Mouse (Mus musculus) lung, postnatal 0 days (tissue): ENCODE results near the gene Ak9.

Experiments
- CTCF ChIP-seq: IDR thresholded peaks from 2 replicates; pipeline ENCODE4 v1.5.1; 2016; ENCODE audit warnings: antibody characterized with exemption, mild to moderate bottlenecking
- EP300 ChIP-seq: IDR thresholded peaks from 2 replicates; pipeline ENCODE4 v1.6.1; 2016; ENCODE audit warnings: antibody characterized with exemption, mild to moderate bottlenecking, control low read depth

- TF ChIP-seq CTCF (no peak), EP300 (no peak)
Measured at GRCm38 (mm10) chr10:41308205-41308604, 4.4 kb downstream of the Ak9 start.
